Mouse (Mus musculus): ENCODE measurements around the gene Dhx35. TPM values are rescaled to one million over a fixed set of nuclear protein-coding genes. Genes with fewer than 3 reads are reported as not detected.

Dhx35 gene
- polyA plus RNA-seq, 1 experiment from 2014 or later = 17.7 TPM

Other genes with a start within 250 kb of the Dhx35 start
- 0.25 and 0.68 TPM in 2 replicates for gene Slc32a1, start 184.0 kb upstream of the Dhx35 start, polyA plus RNA-seq (2016; fragmentation: Nextera tagmentation; extraction: Ambion mirVana)
- gene Actr5, start 169.9 kb upstream of the Dhx35 start, polyA plus RNA-seq (2016; fragmentation: Nextera tagmentation; extraction: Ambion mirVana) = 14.1 and 14.8 TPM in 2 replicates
- gene Ppp1r16b, start 129.4 kb upstream of the Dhx35 start, polyA plus RNA-seq (2016; fragmentation: Nextera tagmentation; extraction: Ambion mirVana) = 3.6 and 3.7 TPM in 2 replicates
- 54.4 and 55.8 TPM in 2 replicates for gene Fam83d, start 26.7 kb upstream of the Dhx35 start, polyA plus RNA-seq (2016; fragmentation: Nextera tagmentation; extraction: Ambion mirVana)

All from midbrain, embryonic 10.5 days (tissue).